Mouse (Mus musculus) heart, postnatal 10 days (tissue): ENCODE measurements around the gene Nid1. TPM values are rescaled to one million over a fixed set of nuclear protein-coding genes. Genes with fewer than 3 reads are reported as not detected.

Experiments used
- DNase-seq, 2 experiments: peaks; one replicate each; pipeline ENCODE4 v3.0.0; 2021
- intact Hi-C: fragments of 180-260 bp; cut with DNase I; formaldehyde crosslinking; loops from one replicate; pipeline ENCODE4 v1.15.1; 2025
- total RNA-seq, 2 experiments: library from RNA; stranded (reverse); gene quantifications; 2 replicates each; pipeline ENCODE4 v1.2.3; 2021

Nid1 gene
- total RNA-seq, 2 experiments from 2014 or later: 202 to 215 TPM

GRCm38 (mm10) chr13:13485682-13486081 is 48.3 kb downstream of the Nid1 start:
- peak; percentile 39 to 52 for DNase-seq
- intact Hi-C loops: no loop called here

GRCm38 (mm10) chr13:13487851-13488250 is 50.5 kb downstream of the Nid1 start:
- peak; percentile 46 to 61 for DNase-seq
- intact Hi-C loops: no loop called here

- intact Hi-C loops: no loop called here
- no peak for DNase-seq
Measured at GRCm38 (mm10) chr13:13489861-13490260, 52.5 kb downstream of the Nid1 start.

- peak; percentile 45 to 55 for DNase-seq
- intact Hi-C loops: no loop called here
Measured at GRCm38 (mm10) chr13:13492151-13492550, 54.8 kb downstream of the Nid1 start.

- intact Hi-C loops: no loop called here
- DNase-seq: no peak
Measured at GRCm38 (mm10) chr13:13493517-13493916, 56.2 kb downstream of the Nid1 start.

- intact Hi-C loops: no loop called here
- DNase-seq: no peak
Measured at GRCm38 (mm10) chr13:13498022-13498421, 60.7 kb downstream of the Nid1 start.

GRCm38 (mm10) chr13:13502406-13502805 is 65.1 kb downstream of the Nid1 start:
- intact Hi-C loops: no loop called here
- no peak for DNase-seq

- intact Hi-C loops: no loop called here
- peak; percentile 42 to 55 for DNase-seq
Measured at GRCm38 (mm10) chr13:13503695-13504386, 66.5 kb downstream of the Nid1 start.

- no peak for DNase-seq
- intact Hi-C loops: no loop called here
Measured at GRCm38 (mm10) chr13:13505063-13505462, 67.7 kb downstream of the Nid1 start.

- DNase-seq: no peak
- intact Hi-C loops: no loop called here
Measured at GRCm38 (mm10) chr13:13506556-13506955, 69.2 kb downstream of the Nid1 start.

GRCm38 (mm10) chr13:13514861-13515260 is 77.5 kb downstream of the Nid1 start:
- intact Hi-C loops: loop anchor here (5.0 kb wide), 1 partner anchor 352 kb away; no protein-coding TSS in a partner anchor

GRCm38 (mm10) chr13:13516376-13517225 is 79.2 kb downstream of the Nid1 start:
- intact Hi-C loops: loop anchor here (1.0 to 5.0 kb wide), 3 partner anchors 74 to 351 kb away; partner anchors contain the start of gene Lyst
- peak; percentile 93 to 96 for DNase-seq

More at GRCm38 (mm10) chr13:13514861-13515260, 77.5 kb downstream of the Nid1 start:
- no peak for DNase-seq

- intact Hi-C loops: loop anchor here (5.0 kb wide), 1 partner anchor 349 kb away; no protein-coding TSS in a partner anchor
- DNase-seq: no peak
Measured at GRCm38 (mm10) chr13:13518114-13518513, 80.8 kb downstream of the Nid1 start.

- intact Hi-C loops: no loop called here
- no peak for DNase-seq
Measured at GRCm38 (mm10) chr13:13520436-13520835, 83.1 kb downstream of the Nid1 start.

GRCm38 (mm10) chr13:13523625-13524584 is 86.6 kb downstream of the Nid1 start:
- intact Hi-C loops: no loop called here
- peak in 1 of 2 experiments; percentile 31 for DNase-seq

GRCm38 (mm10) chr13:13525205-13525604 is 87.9 kb downstream of the Nid1 start:
- intact Hi-C loops: no loop called here
- no peak for DNase-seq

GRCm38 (mm10) chr13:13525877-13526276 is 88.5 kb downstream of the Nid1 start:
- intact Hi-C loops: no loop called here
- no peak for DNase-seq

- DNase-seq: peak in 1 of 2 experiments; percentile 21
Measured at GRCm38 (mm10) chr13:13529115-13529542, 91.8 kb downstream of the Nid1 start.

GRCm38 (mm10) chr13:13530913-13531312 is 93.6 kb downstream of the Nid1 start:
- intact Hi-C loops: no loop called here
- peak in 1 of 2 experiments; percentile 18 for DNase-seq

More at GRCm38 (mm10) chr13:13529115-13529542, 91.8 kb downstream of the Nid1 start:
- intact Hi-C loops: no loop called here

- intact Hi-C loops: no loop called here
- DNase-seq: no peak
Measured at GRCm38 (mm10) chr13:13531923-13532322, 94.6 kb downstream of the Nid1 start.
